Mouse (Mus musculus) adipocyte (in vitro differentiated cells): ENCODE data around the gene Prkcd.
A peak's percentile ranks its signal among the peaks of the same experiment; 100 is the strongest.

Source experiments
- DNase-seq: peaks from one replicate; pipeline ENCODE4 v3.0.0-alpha.2; 2016; ENCODE audit warnings: low spot score

Prkcd gene

DNA sequence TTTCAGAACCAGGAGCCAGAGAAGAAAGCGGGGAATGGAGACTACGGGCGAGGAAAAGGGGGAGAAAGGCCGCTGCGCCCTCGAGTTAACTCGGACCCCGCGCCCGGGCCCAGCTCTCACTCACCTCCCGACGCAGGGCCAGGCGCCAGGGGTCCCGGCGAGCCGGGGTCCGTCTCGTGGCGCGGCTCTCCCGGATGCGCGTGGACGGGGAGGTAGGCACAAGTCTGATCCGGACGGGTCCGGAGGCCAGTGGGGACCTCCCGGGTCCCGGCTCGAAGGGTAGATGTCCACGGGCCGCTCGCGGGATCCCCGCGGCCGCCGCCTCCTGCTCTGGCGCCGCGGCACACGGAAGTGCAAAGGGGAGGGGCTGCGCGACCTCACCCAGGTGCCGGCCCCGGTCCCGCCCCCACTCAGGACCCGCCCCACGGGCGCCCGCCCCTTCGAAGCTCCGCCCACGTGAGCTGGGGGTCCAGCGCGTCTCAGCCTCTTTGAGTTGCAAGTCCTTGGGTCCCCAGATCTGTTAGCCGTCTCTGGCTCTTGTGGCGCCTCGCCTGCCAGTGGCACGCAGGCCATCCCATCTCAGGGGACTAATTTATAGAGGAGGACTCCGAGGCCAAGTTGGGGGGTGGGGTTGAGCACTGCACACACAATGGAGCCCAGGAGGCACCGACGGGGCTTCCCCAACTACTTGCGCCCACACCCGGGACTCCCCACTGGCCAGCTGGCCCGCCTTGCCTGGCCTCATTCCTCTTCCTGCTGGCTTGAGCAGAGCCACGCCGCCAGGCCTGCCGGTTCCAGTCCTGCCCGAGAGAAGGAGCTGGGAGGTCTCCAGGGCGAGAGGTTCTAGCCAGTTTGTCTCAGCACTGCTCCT lies at the start of gene Prkcd:
Gene Prkcd (minus strand): TSS at position 355 of the 871 bp plus-strand sequence.
- peak; percentile 77 for DNase-seq

DNA sequence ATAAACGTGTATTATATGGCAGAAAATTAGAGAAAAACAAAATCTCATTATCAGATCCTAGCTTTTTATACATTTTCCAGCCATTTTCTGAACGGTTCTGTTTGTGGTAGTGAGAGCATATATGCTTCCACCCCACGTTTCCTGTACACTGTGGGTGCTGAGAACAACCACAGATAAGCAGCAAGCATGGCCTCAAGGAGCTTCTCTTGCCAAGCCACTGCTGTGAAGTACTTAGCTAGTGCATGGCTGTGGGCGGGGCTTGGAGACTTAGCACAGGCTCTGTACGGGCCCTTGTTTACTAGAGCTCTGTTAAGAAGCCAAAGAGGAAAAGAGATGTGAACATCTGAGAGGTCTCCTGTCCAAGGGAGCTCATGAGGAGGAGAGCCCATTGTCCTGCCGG lies 48.9 kb upstream of the Prkcd start:
- DNase-seq, result no peak

DNA sequence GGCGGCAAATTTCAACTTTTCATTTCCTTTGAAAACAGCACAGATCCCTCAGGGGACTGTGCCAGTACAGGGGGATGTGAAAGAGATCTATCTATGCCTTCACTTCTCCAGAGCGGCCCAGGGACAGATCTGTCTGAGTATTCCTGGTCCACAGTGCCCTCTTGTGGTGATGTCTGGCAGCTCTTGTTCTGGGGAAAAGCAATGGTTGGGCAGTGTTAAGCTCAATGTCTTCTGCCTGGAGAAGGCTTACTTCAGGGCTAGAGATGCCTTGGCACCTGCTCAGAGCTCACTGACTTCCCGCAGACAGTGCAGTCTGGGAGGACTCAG lies 45.9 kb upstream of the Prkcd start:
- peak; percentile 88 for DNase-seq

DNA sequence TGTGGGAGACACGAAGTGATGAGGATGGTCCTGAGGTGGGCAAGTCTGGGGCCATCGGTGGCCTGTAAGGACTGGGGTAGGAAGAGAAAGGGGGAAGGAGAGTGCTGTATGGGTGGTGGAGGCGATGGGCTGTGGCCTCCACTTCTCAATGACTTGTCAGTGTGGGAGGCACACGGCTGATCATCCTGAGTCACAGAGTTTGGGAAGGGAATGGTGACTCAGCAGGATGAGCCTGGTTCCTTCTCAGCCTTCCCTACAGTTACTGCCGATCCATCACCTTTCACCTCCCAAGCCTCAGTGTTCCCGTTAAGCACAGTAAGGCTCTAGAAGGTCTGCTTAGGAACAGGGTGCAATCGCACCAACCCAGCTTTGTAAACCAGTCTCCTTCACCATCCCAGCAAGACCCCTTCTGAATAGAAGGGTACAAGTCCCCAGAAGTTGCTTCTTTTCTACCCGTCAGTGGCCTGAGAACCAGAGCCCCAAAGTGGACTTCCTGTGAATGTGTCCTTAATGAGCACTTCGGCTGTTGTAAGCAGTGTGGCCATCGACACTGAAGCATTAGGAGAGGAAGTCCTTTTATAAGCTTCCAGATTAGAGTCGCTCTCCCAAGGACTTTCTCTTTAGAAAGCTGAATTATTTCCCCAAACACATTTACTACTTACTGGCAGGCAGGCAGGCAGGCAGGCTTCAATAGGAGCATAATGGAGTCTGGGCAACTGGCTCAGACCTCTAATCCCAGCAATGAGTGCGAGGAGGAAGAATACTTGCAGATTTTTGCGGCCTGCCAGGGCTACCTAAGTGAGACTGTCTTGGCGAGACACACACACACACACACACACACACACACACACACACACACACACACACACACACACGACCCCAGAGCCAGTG lies 45.3 kb upstream of the Prkcd start:
- peak; percentile 24 for DNase-seq

DNA sequence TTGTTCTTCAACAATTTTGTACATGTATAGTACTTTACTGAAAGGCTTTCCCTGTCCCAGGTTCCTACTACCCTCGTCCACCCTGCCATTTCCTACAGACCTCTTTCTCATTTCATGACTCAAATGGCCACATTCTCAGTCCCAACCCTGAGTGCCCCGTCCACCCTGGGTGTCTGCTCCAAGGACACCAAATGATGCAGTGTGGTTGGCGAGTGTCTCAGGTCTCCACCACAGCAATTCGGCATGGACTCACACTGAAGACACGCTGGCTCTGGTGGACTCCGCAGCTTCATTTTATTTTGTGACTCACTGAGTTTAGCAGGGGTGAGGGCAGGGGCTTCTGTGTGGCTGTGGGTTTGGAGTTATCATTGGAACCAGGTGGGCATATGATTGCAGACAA lies 44.2 kb upstream of the Prkcd start:
- DNase-seq, result no peak

DNA sequence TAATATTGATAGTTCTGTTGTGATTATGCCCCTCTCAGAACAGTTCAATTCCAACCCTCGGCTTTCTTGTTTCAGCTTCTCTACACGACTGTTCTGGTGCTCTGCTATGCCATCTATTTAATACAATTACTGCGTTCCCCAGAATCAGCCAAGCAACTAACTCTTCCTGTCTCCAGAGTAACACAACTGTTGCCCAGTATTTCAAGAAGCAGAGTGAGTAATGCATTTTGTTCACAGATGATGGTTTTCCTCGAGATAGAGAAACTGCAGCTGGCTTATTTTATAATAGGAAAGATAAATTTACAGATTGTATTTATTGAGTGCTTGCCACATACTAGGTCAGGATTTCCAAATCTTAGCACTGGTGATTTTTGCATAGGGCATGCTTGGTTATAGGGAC lies 40.6 kb upstream of the Prkcd start:
- no peak for DNase-seq

DNA sequence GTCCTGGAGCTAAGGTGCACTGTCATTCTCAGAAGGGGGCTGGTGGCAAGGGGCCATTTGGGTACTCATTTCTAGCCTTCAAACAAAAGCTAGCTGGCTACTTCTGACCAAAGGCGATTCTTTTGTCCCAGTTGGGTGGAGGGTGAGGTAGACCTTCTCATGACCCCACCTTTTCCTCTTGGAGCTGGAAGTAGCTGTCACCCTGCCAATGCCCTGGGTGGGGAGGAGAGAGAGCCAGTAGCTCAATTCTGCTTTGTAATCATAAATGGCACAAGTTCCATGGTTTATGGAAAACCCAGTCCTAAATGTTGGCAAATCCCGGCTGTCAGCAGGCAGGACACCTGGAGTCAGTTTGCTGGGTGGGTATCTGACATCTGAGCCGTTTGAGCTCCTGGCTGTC lies 40.1 kb upstream of the Prkcd start:
- DNase-seq, result no peak

DNA sequence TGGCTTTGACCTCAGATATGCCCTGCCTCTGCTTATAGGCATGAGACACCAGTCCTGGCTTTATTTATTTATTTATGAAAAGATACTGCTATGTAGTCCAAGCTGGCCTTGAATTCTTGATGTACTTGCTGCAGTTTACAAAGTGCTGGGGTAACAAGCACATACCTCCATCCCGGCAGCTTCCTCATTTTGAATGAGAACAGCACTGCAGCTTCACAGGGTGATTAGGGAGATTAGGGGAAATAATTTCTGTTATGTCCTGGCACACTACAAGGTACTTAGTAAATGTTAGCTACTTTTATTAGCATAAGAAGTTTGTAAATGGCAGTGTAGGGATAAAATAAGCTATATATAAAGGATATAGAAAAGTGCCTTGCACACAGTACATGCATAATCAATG lies 29.5 kb upstream of the Prkcd start:
- no peak for DNase-seq

DNA sequence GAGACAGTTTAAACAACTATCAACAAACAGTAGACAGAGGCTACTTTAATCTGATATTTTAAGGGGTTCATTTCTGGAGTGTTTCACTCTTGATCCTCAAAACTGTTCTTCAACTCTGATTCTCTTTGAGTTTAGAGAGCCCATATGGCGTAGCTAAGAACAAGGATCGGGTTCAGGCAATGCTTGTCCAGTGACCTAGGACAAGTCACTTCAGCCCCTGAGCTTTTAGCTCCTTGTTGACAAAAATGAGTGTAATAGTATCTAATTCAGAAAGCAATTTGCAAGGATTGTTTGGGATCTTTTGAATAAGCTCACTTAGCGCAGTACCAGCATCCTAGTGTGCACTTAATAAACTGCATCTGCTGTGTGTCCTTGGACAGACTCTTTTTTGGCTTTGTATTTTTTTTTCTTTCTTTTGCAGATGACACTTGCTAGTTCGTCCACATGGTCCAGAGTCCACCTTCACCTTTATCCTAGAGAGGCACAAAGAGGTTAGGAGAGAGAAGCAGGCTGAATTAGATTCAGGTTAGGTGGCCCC lies 28.8 kb upstream of the Prkcd start:
- no peak for DNase-seq

DNA sequence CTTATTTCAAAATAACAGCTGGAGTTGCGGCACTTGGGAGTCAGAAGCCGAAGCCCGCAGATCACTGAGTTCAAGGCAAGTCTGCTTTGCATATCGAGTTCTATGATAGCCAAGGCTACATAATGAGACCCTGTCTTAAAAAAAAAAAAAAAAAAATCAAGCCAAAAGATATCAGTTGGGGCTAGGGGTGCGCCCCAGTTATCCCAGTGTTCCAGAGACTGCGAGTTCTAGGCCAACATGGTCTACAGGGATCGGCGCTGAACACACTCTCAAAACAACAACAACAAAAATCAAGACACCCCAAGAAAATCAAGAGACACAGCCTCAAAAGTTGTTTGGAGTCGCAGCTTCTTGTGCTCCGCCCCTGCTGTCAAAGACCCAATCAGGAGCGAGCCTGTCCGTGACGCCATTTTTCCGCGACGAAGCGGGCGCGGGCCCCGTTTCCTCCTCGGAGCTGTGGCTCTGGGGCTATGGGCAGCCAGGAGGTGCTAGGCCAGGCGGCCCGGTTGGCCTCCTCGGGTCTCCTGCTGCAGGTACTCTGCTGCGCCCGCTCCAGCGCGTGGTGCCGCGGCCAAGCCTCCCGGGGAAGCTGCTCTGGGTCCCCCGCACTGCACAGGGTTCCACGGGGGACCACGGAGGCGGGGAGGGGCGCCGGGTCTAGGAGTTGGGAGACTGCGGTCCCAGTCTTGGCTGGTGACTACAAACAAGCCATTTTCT lies 28.1 kb upstream of the Prkcd start, which contains the start of gene Rft1:
Gene Rft1 (plus strand): TSS at position 418 of the 717 bp plus-strand sequence.
- DNase-seq, result peak; percentile 88

DNA sequence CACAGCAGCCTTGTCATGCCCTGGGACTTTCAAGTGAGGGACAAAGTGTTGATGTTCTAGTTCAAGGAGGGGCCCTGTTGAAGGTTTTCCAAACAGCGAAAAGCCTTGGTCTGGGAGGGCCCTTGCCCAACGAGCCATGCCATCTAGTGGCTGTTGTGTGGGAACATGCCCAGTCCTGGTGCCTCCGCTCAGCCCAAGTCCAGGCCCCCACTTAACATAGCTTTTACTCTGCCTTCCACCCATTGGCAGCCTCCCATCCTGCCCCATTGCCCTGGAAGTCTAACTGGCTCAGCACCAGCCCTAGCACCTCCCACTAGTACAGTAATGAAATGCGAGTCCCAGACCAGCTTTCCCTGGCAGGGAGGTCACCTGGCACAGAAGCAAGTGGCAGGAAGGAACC lies 25.0 kb upstream of the Prkcd start:
- peak; percentile 93 for DNase-seq

DNA sequence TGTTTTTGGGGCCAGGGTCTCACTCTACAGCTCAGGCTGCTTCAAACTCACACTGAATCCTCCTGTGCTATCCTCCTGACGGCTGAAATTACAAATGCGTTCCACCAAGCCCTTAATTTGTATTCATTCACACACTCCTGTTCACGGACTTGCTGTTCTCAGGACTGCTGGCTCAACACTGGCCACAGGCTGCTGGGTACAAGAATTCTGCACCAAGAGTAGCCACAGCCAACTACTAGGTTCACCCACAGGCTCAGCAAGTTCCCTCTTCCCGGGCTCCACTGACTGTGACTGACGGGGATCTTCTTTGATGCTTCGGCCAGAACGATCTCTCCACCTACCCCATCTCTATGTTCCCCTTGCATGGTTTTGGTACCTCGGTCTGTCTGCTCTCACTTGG lies 23.7 kb upstream of the Prkcd start:
- no peak for DNase-seq

DNA sequence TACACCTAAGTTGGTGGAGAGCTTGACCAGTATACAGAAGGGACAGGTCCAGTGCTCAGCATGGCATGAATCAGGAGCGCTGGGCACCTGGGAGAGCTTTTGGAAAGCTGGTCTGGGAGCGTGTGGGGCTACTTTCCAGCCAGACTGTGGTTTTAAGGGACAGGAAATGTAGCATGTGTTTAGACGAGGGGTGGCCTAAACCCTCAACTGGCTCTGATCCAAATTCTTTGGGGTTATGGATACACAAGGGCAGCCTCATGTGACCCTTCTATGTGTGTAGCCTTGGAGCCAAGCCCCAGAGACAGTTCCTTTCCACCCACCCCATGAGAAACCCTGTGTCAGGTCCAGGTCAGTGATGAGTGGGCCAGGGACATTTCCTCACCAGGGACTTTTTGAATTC lies 22.5 kb upstream of the Prkcd start:
- DNase-seq, result peak; percentile 19

DNA sequence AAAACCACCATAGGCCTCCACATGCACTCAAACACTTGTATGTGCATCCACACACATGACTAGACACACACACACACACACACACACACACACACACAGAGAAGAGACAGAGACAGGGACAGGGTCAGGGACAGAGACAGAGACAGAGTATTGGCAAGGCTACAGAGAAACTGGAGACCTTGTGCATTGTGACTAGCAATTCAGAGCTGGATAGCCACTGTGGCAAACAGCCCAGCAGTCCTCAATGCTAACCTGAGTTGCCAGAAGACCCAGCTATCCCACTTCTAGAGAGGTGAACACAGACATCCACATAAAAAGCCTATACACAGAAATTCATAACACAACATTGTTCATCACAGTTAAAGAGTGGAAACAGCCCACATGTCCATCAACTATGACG lies 20.5 kb upstream of the Prkcd start:
- DNase-seq, result no peak

DNA sequence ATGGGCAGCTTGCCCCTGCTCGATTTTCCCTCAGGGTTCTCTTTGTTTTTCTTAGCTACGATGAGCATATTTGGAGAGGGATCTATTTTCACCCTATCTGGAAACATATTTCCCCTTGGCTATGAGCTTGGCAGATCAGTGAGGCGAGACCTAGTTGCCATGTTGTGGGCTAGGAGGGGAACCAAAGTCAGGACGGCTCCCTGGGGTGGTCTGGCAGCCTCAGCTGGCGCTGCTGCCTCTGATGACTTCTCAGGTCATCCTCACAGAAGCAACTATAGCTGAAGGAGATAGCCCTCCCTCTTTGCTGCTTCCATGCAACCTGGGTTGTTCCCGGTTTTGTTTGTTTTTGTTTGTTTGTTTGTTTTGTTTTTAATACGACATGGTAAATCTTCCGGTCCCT lies 19.1 kb upstream of the Prkcd start:
- DNase-seq, result no peak

DNA sequence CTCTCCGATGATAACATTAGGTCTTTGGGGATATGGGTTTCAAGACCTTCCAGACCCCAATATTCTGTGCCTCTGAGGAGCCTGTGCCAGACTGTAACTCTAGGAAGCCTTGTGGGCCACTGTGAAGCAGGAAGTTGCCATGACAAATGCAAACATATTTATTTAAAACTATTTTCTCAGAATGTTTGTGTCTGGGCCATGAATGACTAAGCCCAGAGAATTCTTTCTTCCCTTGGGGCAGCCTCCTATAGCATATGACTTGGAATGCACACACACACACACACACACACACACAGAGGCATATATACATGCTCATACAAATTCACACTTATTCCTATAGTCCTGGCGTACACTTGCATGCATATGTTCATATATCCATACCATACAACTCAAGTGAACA lies 18.0 kb upstream of the Prkcd start:
- no peak for DNase-seq

DNA sequence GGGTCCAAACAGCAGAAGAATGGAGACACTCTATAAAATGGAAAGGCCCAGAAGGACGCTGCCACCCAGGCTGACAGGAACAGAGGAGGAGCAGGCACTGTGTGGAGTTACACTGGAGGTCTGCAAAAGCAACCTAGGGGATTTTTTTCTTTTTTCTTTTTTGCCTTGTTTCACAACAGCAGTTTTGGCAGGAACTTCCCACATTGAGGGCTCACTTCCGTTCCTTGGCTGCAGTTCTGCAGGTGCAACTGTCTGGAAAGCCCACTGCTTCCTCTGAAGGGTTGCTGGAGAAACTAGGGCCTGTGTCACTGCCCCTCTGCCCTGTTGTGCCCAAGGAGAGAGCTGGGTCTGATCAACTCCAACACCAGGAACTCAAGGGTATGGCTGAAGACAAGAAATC lies 15.7 kb upstream of the Prkcd start:
- no peak for DNase-seq

DNA sequence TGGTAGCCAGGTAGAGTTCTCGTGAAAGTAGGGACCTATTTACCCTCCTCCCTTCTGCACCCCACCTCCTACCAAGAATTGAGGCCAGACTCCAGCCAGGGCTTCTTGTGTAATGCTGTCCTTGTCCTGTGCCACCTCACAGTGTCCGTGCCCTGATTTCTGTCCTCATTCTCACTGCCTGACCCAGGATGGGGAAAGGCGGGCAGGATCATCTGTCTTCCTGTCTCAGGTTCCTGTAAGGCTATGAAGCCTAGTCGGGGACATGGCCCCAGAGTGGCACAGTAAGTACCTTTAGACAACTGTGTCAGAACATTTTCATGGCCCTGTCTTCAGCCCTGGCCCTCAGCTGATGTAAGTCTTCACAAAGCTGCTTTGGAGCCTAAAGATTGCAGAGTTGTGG lies 12.7 kb upstream of the Prkcd start:
- DNase-seq, result no peak

DNA sequence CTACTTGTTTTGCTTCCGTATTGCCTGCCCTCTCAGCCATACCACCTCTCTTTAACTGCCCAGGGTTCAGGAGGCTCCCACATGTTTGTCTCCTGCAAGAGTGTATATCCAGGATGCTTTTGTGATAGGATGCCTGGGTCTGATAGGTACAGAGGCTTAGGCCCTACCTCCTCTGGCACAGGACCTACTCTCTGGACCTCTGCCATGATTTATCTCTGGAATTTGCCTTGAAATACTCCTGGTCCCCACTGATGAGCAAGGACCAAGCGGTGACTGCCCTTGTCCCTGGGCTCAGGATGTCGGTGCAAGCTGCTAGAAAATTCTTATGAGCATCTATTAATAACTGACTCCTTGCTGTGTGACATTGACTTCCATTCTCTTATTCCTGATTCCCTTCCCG lies 12.0 kb upstream of the Prkcd start:
- no peak for DNase-seq

DNA sequence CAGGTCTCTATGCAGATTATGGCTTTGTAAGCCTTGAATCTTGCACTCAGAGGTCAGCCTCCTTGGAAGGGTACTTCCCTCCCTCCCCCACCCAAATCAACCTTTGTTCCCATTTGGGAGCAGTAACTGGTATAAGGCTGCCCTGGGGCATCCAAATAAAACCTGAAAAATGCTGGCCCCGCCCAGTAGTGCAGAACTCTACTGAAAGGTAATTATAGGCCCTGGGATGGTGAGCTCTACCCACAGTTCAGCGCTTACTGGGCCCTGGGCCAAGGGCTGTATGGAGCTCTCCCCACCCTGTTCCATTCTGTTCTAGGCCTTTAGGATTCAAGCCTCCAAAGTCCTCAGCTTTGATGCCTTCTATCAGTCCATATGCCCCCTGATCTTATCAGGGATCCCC lies 11.1 kb upstream of the Prkcd start:
- no peak for DNase-seq

DNA sequence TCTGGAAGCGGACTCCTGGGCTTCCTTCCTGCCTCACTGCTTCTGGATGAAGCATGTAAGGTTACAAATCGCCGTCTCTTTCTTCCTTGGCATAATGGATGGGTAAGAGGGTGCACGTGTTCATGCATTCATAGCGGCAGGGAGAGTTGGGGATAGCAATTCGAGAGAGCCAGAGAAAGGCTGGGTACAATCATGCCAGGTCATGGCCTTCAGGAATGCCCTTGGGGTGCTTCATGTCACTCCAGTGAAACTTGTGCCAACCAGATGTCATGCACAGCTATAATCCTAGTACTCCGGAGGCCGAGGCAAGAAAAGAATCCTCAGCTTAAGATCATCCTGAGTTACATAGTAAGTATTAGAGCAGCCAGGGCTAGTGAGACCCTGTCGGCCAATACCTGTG lies 10.5 kb upstream of the Prkcd start:
- no peak for DNase-seq

DNA sequence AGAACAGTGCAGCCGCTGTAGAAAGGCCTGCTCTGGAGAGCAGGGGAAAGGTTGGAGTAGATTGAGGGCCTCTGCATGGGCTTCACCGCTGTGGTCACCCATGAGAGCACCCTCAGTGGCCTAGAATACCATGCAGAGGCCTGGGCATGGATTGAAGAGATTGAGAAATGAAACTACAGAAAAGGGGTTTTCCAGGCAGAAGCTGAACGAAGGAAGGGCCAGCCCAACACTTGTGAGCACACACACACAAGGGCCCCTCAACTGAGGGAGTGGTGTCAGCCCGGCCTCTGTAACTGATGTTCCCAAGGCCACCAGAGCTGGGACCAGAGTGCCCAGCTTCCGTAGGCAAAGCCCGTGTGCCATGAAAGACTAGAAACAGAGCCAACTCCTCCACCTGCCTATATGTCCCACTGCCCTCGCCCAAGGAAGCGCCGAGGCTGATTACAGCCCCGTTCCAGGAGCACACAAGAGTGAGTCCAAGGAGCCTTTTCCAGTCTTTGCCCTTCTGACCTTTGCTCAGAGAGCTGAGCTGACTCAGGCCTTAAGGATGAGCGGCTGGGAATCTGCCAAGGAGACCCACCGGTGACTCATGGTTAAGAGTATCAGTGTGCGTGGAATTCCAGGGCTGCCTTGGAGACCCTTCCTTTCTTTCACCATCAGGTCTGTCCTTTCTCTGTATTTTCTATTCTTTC lies 9.4 kb upstream of the Prkcd start:
- peak; percentile 16 for DNase-seq
